Mouse (Mus musculus): Measurements from ENCODE around the gene Pink1.

DNA sequence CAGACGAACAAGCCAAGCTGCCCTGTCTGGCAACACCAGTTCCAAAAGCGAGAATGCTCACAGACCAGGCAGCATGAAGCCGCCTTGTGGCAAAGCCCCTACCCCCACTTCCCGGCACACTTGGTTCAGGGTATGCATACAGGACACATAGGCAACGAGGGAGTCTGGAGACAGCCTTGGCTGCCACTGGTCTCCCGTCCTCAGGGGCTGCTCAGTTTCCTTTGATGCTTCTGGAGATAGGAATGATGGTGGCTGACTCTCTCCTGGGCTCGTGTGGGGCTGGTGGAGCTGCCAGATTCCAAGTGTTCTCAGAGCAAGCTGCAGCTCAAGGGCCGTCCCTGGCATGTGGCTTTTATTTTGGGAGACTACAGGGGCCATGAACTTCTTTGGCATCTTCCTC, 15.3 kb upstream of the Pink1 start:
- TF ChIP-seq CTCF (IDR thresholded peaks at IDR 0.05; ENCODE audit: extremely low read depth, insufficient read depth, insufficient read length, insufficient replicate concordance) (no peak), POLR2A (IDR thresholded peaks at IDR 0.05; ENCODE audit: low read depth, low read length) (no peak)
